Mouse (Mus musculus): ENCODE measurements around the gene Tcirg1. TPM values are rescaled to one million over a fixed set of nuclear protein-coding genes. Genes with fewer than 3 reads are reported as not detected.
A peak's percentile ranks its signal among the peaks of the same experiment; 100 is the strongest.

The Tcirg1 gene
- polyA plus RNA-seq, 1 experiment = 7.7 TPM

DNA sequence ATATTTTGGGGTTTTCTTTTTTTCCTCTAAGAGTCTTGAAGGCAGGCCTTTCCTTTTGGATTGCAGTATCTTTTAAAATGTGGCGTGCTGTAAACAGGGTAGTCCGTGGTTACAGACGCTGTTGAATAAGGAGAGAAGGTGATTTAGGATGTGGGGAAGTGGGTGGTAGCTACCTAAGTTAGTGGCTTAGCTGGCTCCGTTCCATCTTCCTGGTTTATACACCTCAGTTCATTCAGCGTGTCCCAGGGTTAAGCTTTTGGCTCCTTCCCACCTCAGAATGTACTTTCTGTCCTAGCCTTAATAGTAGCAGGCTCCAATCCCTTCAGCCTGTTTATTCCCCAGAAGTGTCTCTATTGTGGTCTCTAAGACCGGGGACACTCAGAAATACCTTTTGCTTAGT is 51.8 kb downstream of the Tcirg1 start:
- Histone ChIP-seq H3K27ac (replicated peaks; ENCODE audit: low read depth, low read length) (no peak overlapping the region), H3K4me3 (ENCODE audit: insufficient read depth, low read depth, low read length) (no peak overlapping the region), H3K4me1 (ENCODE audit: control insufficient read depth, insufficient read depth, insufficient read length, low read length) (peaks cover 3% of the 10 kb centered on the region; the same call in 1 of the 2 replicates)

DNA sequence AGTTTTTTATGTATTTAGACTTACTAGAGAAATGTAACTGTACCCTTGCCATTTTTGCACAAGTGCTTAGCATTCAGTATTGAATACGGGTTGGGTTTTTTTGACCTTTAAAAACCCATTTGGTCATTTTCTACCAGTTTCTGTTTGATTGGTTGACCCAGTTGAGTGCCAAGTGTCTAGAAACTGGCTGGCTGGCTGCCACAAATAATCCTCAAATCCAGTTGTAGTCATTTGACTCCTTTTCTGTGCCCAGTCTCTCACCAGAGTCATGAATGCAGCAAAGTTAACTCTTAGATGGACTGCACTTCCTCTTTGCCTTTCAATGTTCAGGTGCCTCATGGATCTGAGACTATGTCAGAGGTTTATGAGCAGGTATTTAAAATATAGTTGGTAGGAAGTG is 53.0 kb downstream of the Tcirg1 start:
- H3K4me3 ChIP-seq (ENCODE audit: insufficient read depth, low read depth, low read length) = no peak overlapping the region
- H3K4me1 ChIP-seq (ENCODE audit: control insufficient read depth, insufficient read depth, insufficient read length, low read length) = peaks cover 3% of the 10 kb centered on the region; the same call in 1 of the 2 replicates
- H3K27ac ChIP-seq (replicated peaks; ENCODE audit: low read depth, low read length) = no peak overlapping the region

DNA sequence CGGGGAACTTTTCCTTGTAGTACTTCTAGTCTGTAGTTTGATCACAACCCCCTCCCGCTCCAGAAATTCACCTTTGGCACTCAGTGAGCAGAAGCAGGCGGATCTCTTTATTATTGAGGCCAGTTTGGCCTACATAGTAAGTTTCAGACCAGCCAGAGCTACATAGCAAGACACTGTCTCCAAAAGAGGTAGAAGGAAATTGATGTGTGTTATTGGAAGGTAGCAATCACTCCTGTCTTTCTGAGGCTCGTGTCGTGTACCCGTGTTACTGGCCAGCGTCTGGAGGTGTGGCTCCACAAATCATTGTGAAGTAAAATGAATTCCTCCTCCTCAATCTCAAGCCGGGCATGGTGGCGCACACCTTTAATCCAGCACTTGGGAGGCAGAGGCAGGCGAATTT is 53.8 kb downstream of the Tcirg1 start:
- Histone ChIP-seq H3K27ac (replicated peaks; ENCODE audit: low read depth, low read length) (no peak overlapping the region), H3K4me1 (ENCODE audit: control insufficient read depth, insufficient read depth, insufficient read length, low read length) (peaks cover 3% of the 10 kb centered on the region; the same call in 1 of the 2 replicates), H3K4me3 (ENCODE audit: insufficient read depth, low read depth, low read length) (no peak overlapping the region)

DNA sequence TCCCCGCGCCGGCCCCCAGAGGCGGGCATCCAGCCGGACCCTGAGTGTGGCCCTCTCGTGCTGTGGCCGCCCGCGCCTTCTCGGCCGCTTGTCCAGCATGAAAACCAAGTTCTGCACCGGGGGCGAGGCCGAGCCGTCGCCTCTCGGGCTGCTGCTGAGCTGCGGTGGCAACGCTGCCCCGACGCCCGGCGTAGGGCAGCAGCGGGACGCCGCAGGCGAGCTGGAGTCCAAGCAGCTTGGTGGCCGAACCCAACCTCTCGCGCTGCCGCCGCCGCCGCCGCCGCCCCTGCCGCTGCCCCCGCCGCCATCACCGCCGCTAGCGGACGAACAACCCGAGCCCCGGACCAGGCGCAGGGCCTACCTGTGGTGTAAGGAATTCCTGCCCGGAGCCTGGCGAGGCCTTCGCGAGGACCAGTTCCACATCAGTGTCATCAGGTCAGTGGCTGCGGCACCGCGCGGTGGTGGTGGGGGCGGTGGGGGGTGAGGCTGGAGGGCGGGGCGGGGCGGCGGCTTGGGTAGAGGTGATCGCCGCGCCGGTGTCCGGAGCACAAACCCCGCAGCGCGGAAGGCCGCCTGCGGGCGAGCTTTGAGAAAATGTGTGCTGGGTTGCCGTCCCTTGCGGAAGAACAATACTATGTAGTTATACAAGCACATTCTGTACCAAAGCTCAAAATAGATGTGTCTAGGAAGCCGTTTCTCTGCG is 54.8 kb downstream of the Tcirg1 start:
- H3K27ac ChIP-seq (replicated peaks; ENCODE audit: low read depth, low read length) = peak overlapping the region; percentile 21; the same call in 1 of the 2 replicates
- H3K4me3 ChIP-seq (ENCODE audit: insufficient read depth, low read depth, low read length) = peak overlapping the region; percentile 88
- H3K4me1 ChIP-seq (ENCODE audit: control insufficient read depth, insufficient read depth, insufficient read length, low read length) = peaks cover 3% of the 10 kb centered on the region; the same call in 1 of the 2 replicates

DNA sequence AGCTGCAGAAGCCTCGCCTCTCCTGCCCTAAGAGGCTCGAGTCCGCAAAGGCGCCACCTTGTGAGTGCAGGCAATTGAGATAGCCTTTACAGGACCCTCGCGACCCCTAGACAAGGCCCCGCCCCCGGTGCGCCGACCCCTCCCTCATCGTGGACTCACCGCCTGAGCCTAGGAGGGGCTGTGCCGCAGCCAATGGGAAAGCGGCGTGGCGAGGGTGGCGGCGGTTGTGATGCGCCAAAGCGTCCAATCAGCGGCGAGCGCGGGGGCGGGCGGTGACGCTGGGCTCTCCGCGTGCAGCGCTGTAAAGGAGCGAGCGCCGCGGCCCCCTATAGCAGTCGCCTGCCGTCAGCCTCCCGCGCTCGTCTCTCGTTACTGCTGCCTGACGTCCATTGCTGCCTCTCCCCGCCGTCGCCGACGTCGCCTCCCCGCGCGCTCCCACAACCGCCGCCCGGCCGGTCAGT is 55.4 kb downstream of the Tcirg1 start, which contains the start of gene Chka:
Chka (plus strand) TSS at position 272 of the 461 bp plus-strand sequence.
- H3K4me3 ChIP-seq (ENCODE audit: insufficient read depth, low read depth, low read length) = peak within 1 kb of the TSS; percentile 88
- peaks cover 3% of the 10 kb centered on the region; the same call in 1 of the 2 replicates for H3K4me1 ChIP-seq (ENCODE audit: control insufficient read depth, insufficient read depth, insufficient read length, low read length)
- H3K27ac ChIP-seq (replicated peaks; ENCODE audit: low read depth, low read length) = peak within 1 kb of the TSS; percentile 21; the same call in 1 of the 2 replicates

DNA sequence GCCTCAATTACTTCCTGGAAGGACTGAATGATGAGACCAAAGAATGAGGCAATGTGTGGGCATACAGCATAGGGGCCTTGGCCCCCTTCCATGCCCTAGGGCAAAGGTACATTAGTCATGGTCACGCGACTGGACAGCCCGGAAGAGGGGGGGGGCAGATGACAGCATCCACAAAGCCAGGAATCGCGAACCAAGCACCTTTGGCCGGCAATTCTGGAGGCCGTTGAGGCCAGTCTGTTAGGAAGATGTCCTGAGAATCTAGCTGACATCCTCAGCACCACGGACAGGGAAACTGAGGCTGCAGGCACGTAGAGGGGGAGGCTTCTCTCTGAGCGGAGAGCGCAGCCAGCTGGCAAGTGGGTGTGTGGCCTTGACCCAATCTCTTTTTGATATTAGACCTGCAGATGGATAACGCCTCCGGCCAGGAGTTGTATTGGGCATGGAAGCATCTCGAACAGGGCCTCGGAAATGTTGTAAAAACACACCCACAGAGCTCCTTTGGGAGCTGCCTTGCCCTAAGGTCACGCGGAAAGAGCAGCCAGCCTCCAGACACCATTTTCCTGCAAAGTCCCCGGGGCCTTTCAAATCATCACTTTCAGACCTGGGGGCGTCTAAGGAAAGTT is 56.0 kb downstream of the Tcirg1 start:
- H3K27ac ChIP-seq (replicated peaks; ENCODE audit: low read depth, low read length) = no peak overlapping the region
- H3K4me1 ChIP-seq (ENCODE audit: control insufficient read depth, insufficient read depth, insufficient read length, low read length) = peaks cover 3% of the 10 kb centered on the region; the same call in 1 of the 2 replicates

DNA sequence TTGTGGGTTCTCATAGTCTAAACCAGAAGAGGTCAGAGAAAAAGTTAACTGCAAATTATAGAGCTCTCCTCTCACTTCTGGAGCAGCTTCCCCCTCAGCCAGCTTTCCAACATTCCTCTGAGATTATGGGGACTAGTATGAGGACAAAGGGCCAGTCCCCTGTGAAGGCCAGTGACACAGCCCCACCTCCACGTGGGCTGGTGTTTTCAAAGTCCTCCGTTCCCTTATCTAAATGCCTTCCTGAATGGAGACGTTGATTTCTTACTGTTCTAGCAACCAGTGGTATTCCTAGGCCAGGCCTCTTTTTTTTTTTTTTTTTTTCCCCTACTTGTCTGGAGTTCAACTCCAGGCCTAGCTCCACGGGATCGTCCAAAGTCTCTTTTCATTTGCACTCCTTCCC is 56.9 kb downstream of the Tcirg1 start:
- Histone ChIP-seq H3K4me3 (ENCODE audit: insufficient read depth, low read depth, low read length) (no peak overlapping the region), H3K4me1 (ENCODE audit: control insufficient read depth, insufficient read depth, insufficient read length, low read length) (peaks cover 3% of the 10 kb centered on the region; the same call in 1 of the 2 replicates), H3K27ac (replicated peaks; ENCODE audit: low read depth, low read length) (no peak overlapping the region)

More for the DNA sequence above, 56.0 kb downstream of the Tcirg1 start:
- H3K4me3 ChIP-seq (ENCODE audit: insufficient read depth, low read depth, low read length) = peak overlapping the region; percentile 68

DNA sequence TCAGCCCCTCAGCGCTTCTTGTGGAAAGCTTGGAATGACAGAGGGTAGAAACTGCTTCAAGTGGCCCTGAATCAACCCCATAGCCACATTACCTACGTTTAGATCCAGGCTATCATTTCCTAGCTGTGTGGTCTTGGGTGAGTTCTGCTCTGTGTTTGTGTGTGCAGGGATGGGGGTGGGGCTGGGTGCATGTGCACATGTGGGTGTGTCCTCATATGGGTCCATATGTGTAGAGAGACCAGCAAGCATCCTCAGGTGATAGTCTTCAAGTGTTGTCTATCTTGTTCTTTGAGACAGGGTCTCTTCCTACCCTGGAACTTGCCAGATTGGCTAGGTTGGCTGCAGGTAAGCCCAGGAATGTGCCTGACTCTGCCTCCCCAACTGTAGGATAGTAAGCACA is 57.7 kb downstream of the Tcirg1 start:
- Histone ChIP-seq H3K27ac (replicated peaks; ENCODE audit: low read depth, low read length) (no peak overlapping the region), H3K4me1 (ENCODE audit: control insufficient read depth, insufficient read depth, insufficient read length, low read length) (peaks cover 3% of the 10 kb centered on the region; the same call in 1 of the 2 replicates), H3K4me3 (ENCODE audit: insufficient read depth, low read depth, low read length) (no peak overlapping the region)

DNA sequence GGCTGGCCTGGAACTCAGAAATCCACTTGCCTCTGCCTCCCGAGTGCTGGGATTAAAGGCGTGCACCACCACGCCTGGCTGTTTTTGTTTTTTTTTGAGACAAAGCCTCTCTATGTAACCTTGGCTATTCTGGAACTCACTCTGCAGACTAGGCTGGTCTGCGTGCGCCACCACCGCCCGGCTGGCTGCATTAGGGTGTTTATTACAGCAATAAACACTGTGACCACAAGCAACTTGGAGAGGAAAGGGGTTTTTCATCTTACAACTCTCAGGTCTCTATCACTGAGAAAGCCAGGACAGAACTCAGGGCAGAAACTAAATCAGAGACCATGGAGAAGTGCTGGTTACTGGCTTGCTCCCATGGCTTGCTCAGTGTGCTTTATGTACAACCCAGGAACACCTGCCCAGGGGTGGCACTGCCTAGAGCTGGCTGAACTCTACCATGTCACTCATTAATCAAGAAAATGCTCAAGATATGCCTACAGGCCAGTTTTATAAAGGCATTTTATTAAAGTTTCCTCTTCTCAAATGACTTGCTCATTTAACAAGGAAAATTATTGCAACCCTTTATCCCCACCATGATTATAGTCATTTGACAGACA is 58.6 kb downstream of the Tcirg1 start:
- no peak overlapping the region for H3K27ac ChIP-seq (replicated peaks; ENCODE audit: low read depth, low read length)
- no peak overlapping the region for H3K4me3 ChIP-seq (ENCODE audit: insufficient read depth, low read depth, low read length)
- peaks cover 3% of the 10 kb centered on the region; the same call in 1 of the 2 replicates for H3K4me1 ChIP-seq (ENCODE audit: control insufficient read depth, insufficient read depth, insufficient read length, low read length)

DNA sequence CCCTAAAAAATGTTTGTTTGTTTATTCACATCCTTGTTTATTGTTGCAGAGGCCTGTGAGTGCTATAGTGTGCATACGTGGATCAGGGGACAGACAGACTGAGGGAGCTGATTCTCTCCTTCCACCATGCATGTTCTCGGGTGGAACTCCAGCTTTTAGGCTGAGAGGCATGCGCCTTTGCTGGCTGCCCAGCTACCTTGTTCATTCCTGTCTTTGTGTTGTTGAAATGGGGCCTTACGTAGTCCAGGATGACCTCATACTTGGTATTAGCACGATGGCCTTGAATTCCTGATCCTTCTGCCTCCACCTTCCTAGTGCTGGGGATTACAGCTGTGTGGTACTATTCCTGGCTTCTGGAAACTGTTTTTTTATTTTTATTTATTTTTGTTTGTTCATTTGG is 59.2 kb downstream of the Tcirg1 start:
- H3K4me1 ChIP-seq (ENCODE audit: control insufficient read depth, insufficient read depth, insufficient read length, low read length) = no peaks in the 10 kb centered on the region
- no peak overlapping the region for H3K4me3 ChIP-seq (ENCODE audit: insufficient read depth, low read depth, low read length)
- no peak overlapping the region for H3K27ac ChIP-seq (replicated peaks; ENCODE audit: low read depth, low read length)

DNA sequence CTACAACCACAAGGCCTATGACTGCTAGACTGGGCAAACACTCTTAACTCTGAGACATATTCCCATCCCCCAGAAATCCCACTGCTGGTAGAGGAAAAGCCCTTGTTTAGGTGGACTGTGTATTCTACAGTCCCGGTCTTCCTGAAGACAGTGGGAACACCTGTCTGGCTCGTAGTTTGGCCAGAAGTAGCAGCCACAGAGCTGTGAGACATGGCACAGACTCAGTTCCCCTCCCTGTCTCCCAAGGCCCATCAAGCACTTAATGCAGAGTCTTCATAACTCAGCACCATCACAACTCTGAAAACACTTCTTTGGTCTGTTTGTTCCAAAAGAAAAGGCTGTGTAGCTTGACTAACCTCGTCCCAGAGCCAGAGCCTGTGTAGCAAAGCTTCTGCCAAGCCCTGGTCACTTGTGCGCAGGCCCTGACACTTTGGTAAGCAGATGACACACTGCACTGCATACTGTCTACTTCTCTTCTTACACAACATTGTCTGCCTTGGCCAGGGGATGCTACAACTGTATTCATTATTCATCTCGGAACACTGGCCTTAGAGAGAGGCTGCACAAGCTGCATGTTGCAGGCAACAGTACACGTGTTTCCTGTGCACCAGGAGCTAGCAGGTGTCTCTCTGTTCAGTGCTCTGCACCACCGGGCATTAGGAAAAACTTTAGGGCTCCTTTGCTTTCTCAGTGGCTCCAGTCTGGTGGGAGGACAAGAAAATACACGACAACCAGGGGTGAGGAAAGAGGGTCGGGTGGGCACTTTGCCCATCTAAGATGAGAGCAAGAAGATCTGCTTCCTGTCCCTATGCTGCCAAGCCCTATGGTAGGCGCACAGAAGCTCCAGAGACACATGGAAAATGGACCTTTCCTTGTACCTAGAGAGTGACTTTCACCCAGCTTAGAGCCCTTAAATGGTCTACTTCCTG is 60.0 kb downstream of the Tcirg1 start:
- Histone ChIP-seq H3K4me3 (ENCODE audit: insufficient read depth, low read depth, low read length) (no peak overlapping the region), H3K4me1 (ENCODE audit: control insufficient read depth, insufficient read depth, insufficient read length, low read length) (no peaks in the 10 kb centered on the region), H3K27ac (replicated peaks; ENCODE audit: low read depth, low read length) (no peak overlapping the region)

Other genes with a start within 250 kb of the Tcirg1 start
- gene Lrp5, start 220.6 kb downstream of the Tcirg1 start, polyA plus RNA-seq (2012; ENCODE audit: insufficient read depth, insufficient read length, missing spikeins) = 13.2 TPM in 2 replicates
- gene 1810055G02Rik, start 198.8 kb downstream of the Tcirg1 start, polyA plus RNA-seq (2012; ENCODE audit: insufficient read depth, insufficient read length, missing spikeins) = 5.3 and 6.6 TPM in 2 replicates
- 15.9 and 20.4 TPM in 2 replicates for gene Kmt5b, start 139.7 kb downstream of the Tcirg1 start, polyA plus RNA-seq (2012; ENCODE audit: insufficient read depth, insufficient read length, missing spikeins)
- gene Chka, start 55.4 kb downstream of the Tcirg1 start, polyA plus RNA-seq (2012; ENCODE audit: insufficient read depth, insufficient read length, missing spikeins) = 6.9 and 11.2 TPM in 2 replicates
- 1,010 and 1,143 TPM in 2 replicates for gene Ndufs8, start 5.6 kb upstream of the Tcirg1 start, polyA plus RNA-seq (2012; ENCODE audit: insufficient read depth, insufficient read length, missing spikeins)
- gene Aldh3b1, start 22.7 kb upstream of the Tcirg1 start, polyA plus RNA-seq (2012; ENCODE audit: insufficient read depth, insufficient read length, missing spikeins) = 1.8 and 2.2 TPM in 2 replicates
- 25.3 and 25.4 TPM in 2 replicates for gene Unc93b1, start 28.1 kb upstream of the Tcirg1 start, polyA plus RNA-seq (2012; ENCODE audit: insufficient read depth, insufficient read length, missing spikeins)
- not detected in 2 replicates for gene Aldh3b3, start 51.5 kb upstream of the Tcirg1 start, polyA plus RNA-seq (2012; ENCODE audit: insufficient read depth, insufficient read length, missing spikeins)
- gene Aldh3b2, start 65.2 kb upstream of the Tcirg1 start, polyA plus RNA-seq (2012; ENCODE audit: insufficient read depth, insufficient read length, missing spikeins) = 6.9 and 13.4 TPM in 2 replicates
- gene Acy3, start 79.4 kb upstream of the Tcirg1 start, polyA plus RNA-seq (2012; ENCODE audit: insufficient read depth, insufficient read length, missing spikeins) = 33.3 and 40.6 TPM in 2 replicates
- not detected in 2 replicates for gene Tbx10, start 85.6 kb upstream of the Tcirg1 start, polyA plus RNA-seq (2012; ENCODE audit: insufficient read depth, insufficient read length, missing spikeins)
- gene Nudt8, start 93.4 kb upstream of the Tcirg1 start, polyA plus RNA-seq (2012; ENCODE audit: insufficient read depth, insufficient read length, missing spikeins) = 24.5 and 49.5 TPM in 2 replicates
- gene Gm49405, start 93.5 kb upstream of the Tcirg1 start, polyA plus RNA-seq (2012; ENCODE audit: insufficient read depth, insufficient read length, missing spikeins) = not detected in 2 replicates
- gene Doc2g, start 96.2 kb upstream of the Tcirg1 start, polyA plus RNA-seq (2012; ENCODE audit: insufficient read depth, insufficient read length, missing spikeins) = 1.1 and 1.8 TPM in 2 replicates
- gene Ndufv1, start 105.7 kb upstream of the Tcirg1 start, polyA plus RNA-seq (2012; ENCODE audit: insufficient read depth, insufficient read length, missing spikeins) = 1,127 and 1,213 TPM in 2 replicates
- gene Gstp1, start 130.9 kb upstream of the Tcirg1 start, polyA plus RNA-seq (2012; ENCODE audit: insufficient read depth, insufficient read length, missing spikeins) = 362 and 451 TPM in 2 replicates
- 14.8 and 26.0 TPM in 2 replicates for gene Gstp2, start 138.9 kb upstream of the Tcirg1 start, polyA plus RNA-seq (2012; ENCODE audit: insufficient read depth, insufficient read length, missing spikeins)
- 2.3 and 4.2 TPM in 2 replicates for gene Gstp3, start 152.4 kb upstream of the Tcirg1 start, polyA plus RNA-seq (2012; ENCODE audit: insufficient read depth, insufficient read length, missing spikeins)
- not detected in 2 replicates for gene Cabp2, start 174.4 kb upstream of the Tcirg1 start, polyA plus RNA-seq (2012; ENCODE audit: insufficient read depth, insufficient read length, missing spikeins)
- 78.5 and 101 TPM in 2 replicates for gene Cdk2ap2, start 190.0 kb upstream of the Tcirg1 start, polyA plus RNA-seq (2012; ENCODE audit: insufficient read depth, insufficient read length, missing spikeins)
- 14.8 and 17.2 TPM in 2 replicates for gene Pitpnm1, start 192.9 kb upstream of the Tcirg1 start, polyA plus RNA-seq (2012; ENCODE audit: insufficient read depth, insufficient read length, missing spikeins)
- 62.7 and 65.2 TPM in 2 replicates for gene Aip, start 218.7 kb upstream of the Tcirg1 start, polyA plus RNA-seq (2012; ENCODE audit: insufficient read depth, insufficient read length, missing spikeins)
- not detected in 2 replicates for gene Gpr152, start 232.7 kb upstream of the Tcirg1 start, polyA plus RNA-seq (2012; ENCODE audit: insufficient read depth, insufficient read length, missing spikeins)
- gene Cabp4, start 236.9 kb upstream of the Tcirg1 start, polyA plus RNA-seq (2012; ENCODE audit: insufficient read depth, insufficient read length, missing spikeins) = not detected in 2 replicates
- gene Coro1b, start 241.5 kb upstream of the Tcirg1 start, polyA plus RNA-seq (2012; ENCODE audit: insufficient read depth, insufficient read length, missing spikeins) = 103 and 112 TPM in 2 replicates
- 1.3 and 3.3 TPM in 2 replicates for gene Ptprcap, start 246.5 kb upstream of the Tcirg1 start, polyA plus RNA-seq (2012; ENCODE audit: insufficient read depth, insufficient read length, missing spikeins)